Mouse (Mus musculus) heart, embryonic 11.5 days (tissue): ENCODE results near the gene Creb3l4. TPM values are rescaled to one million over a fixed set of nuclear protein-coding genes. Genes with fewer than 3 reads are reported as not detected.
"Not testable (repeated sequence)": the region's sequence is repeated elsewhere in the genome, so short reads cannot be mapped to it uniquely, and the experiment has no call there.

ENCODE experiments used
- ATAC-seq: fragments of 200-750 bp; cut with Nextera tagmentation; replicated peaks from 2 replicates; pipeline ENCODE4 v1.8.0; 2017; ENCODE audit warnings: moderate library complexity; ENCODE audit not compliant: insufficient number of reproducible peaks, low FRiP score, low TSS enrichment
- H3K27ac ChIP-seq: fragments of 300-500 bp; sonication (generic); 2 replicates; pipeline ENCODE4 v1.5.1; 2014; ENCODE audit warnings: mild to moderate bottlenecking, low read depth, low read length
- H3K27me3 ChIP-seq: fragments of 300-500 bp; sonication (generic); 2 replicates; pipeline ENCODE4 v1.6.1; 2014; ENCODE audit warnings: mild to moderate bottlenecking, low read length, mixed read lengths; ENCODE audit not compliant: control insufficient read depth, insufficient read depth
- H3K36me3 ChIP-seq: fragments of 300-500 bp; sonication (generic); 2 replicates; pipeline ENCODE4 v1.6.1; 2014; ENCODE audit warnings: mild to moderate bottlenecking, low read length, moderate library complexity, mixed read lengths; ENCODE audit not compliant: control insufficient read depth, insufficient read depth
- H3K4me1 ChIP-seq: fragments of 300-500 bp; sonication (generic); 2 replicates; pipeline ENCODE4 v1.6.1; 2014; ENCODE audit warnings: low read length; ENCODE audit not compliant: control insufficient read depth, insufficient read depth
- H3K4me2 ChIP-seq: fragments of 300-500 bp; sonication (generic); 2 replicates; pipeline ENCODE4 v1.6.1; 2014; ENCODE audit warnings: mild to moderate bottlenecking, moderate library complexity
- H3K4me3 ChIP-seq: fragments of 300-500 bp; sonication (generic); 2 replicates; pipeline ENCODE4 v1.5.1; 2014; ENCODE audit warnings: low read depth, low read length
- H3K9ac ChIP-seq: fragments of 300-500 bp; sonication (generic); 2 replicates; pipeline ENCODE4 v1.6.1; 2014; ENCODE audit warnings: mild to moderate bottlenecking, low read depth, low read length, moderate library complexity
- H3K9me3 ChIP-seq: fragments of 300-500 bp; sonication (generic); replicated peaks from 2 replicates; pipeline ENCODE4 v1.6.1; 2016; ENCODE audit warnings: low read length; ENCODE audit not compliant: control insufficient read depth
- WGBS: fragments of 180-500 bp; shearing (Covaris S2); extraction: QIAGEN DNeasy Blood & Tissue Kit; methylation state at CpG from one replicate; pipeline ENCODE4 v1.1.7; 2014; ENCODE audit not compliant: insufficient replicate concordance; 5-methylcytosine and 5-hydroxymethylcytosine counted together
- polyA plus RNA-seq: library from polyadenylated mRNA; unstranded; fragments of >200 nt; fragmentation: Nextera tagmentation; extraction: Ambion mirVana; gene quantifications from 2 replicates; pipeline ENCODE4 v1.2.1, GENCODE M21; 2014

The Creb3l4 gene
- 2.3 and 2.6 TPM in 2 replicates for polyA plus RNA-seq

- Histone ChIP-seq H3K27ac (no peak within 1 kb of the TSS), H3K4me1 (peaks cover 9% of the 10 kb centered on the region; the same call in 1 of the 2 replicates), H3K27me3 (no peaks in the 10 kb centered on the region), H3K9me3 (no peaks in the 10 kb centered on the region), H3K36me3 (no peaks in the 10 kb centered on the region), H3K4me3 (peak within 1 kb of the TSS; percentile 45), H3K9ac (peak within 1 kb of the TSS; percentile 59), H3K4me2 (peak within 1 kb of the TSS; percentile 87)
- 0 out of 2 replicates have a peak, but pooled peaks have one; percentile 39 for ATAC-seq
- 3% methylated on average over 19 of the region's 19 CpGs for WGBS
These were observed at the start of gene Creb3l4 for GRCm38 (mm10) chr3:90242984-90243775. Creb3l4 (minus strand) TSS chr3:90243512.

- Histone ChIP-seq H3K36me3 (no peaks in the 10 kb centered on the region), H3K4me3 (peak within 1 kb of the TSS; percentile 83), H3K27ac (peak within 1 kb of the TSS; percentile 97), H3K4me1 (peaks cover 11% of the 10 kb centered on the region), H3K4me2 (peak within 1 kb of the TSS; percentile 76), H3K27me3 (no peaks in the 10 kb centered on the region), H3K9me3 (no peaks in the 10 kb centered on the region), H3K9ac (peak within 1 kb of the TSS; percentile 90)
- under 1% methylated on average over 47 of the region's 47 CpGs for WGBS
- ATAC-seq = peak; percentile 98
These were observed 49.3 kb upstream of the Creb3l4 start, which contains the start of gene Gatad2b for GRCm38 (mm10) chr3:90292345-90293275. Gatad2b (plus strand) TSS chr3:90293178.

- peaks cover 11% of the 10 kb centered on the region for H3K4me1 ChIP-seq
- ATAC-seq = no peak
- H3K4me3 ChIP-seq = peak overlapping the region; percentile 83
- H3K27ac ChIP-seq = peak overlapping the region; percentile 83
- no peaks in the 10 kb centered on the region for H3K27me3 ChIP-seq
- no peaks in the 10 kb centered on the region for H3K36me3 ChIP-seq
- H3K9me3 ChIP-seq = no peaks in the 10 kb centered on the region
- H3K4me2 ChIP-seq = peak overlapping the region; percentile 67
- WGBS = 41% methylated on average over 2 of the region's 2 CpGs
- H3K9ac ChIP-seq = peak overlapping the region; percentile 72
These were observed 48.7 kb upstream of the Creb3l4 start for GRCm38 (mm10) chr3:90291982-90292344.

- no peak for ATAC-seq
- H3K9ac ChIP-seq = no peak overlapping the region
- H3K4me2 ChIP-seq = no peak overlapping the region
- no peak overlapping the region for H3K4me3 ChIP-seq
- WGBS = 76% methylated on average over 1 of the region's 1 CpGs
- H3K27me3 ChIP-seq = no peaks in the 10 kb centered on the region
- H3K4me1 ChIP-seq = peaks cover 11% of the 10 kb centered on the region
- H3K36me3 ChIP-seq = no peaks in the 10 kb centered on the region
- no peak overlapping the region for H3K27ac ChIP-seq
- no peaks in the 10 kb centered on the region for H3K9me3 ChIP-seq
These were observed 47.3 kb upstream of the Creb3l4 start for GRCm38 (mm10) chr3:90290602-90291001.

- H3K27ac ChIP-seq, H3K4me2 ChIP-seq, H3K36me3 ChIP-seq, H3K4me3 ChIP-seq, H3K9ac ChIP-seq, ATAC-seq, H3K9me3 ChIP-seq, H3K4me1 ChIP-seq, H3K27me3 ChIP-seq: not testable (repeated sequence)
- 53% methylated on average over 2 of the region's 3 CpGs for WGBS
These were observed 46.1 kb upstream of the Creb3l4 start for GRCm38 (mm10) chr3:90289403-90289802.

GRCm38 (mm10) chr3:90284150-90284549, 40.8 kb upstream of the Creb3l4 start:
- Histone ChIP-seq H3K27ac (no peak overlapping the region), H3K36me3 (peaks cover 11% of the 10 kb centered on the region), H3K9me3 (no peaks in the 10 kb centered on the region), H3K9ac (no peak overlapping the region), H3K27me3 (no peaks in the 10 kb centered on the region), H3K4me3 (no peak overlapping the region), H3K4me1 (no peaks in the 10 kb centered on the region), H3K4me2 (no peak overlapping the region)
- ATAC-seq = no peak
- WGBS = 92% methylated on average over 2 of the region's 2 CpGs

- Histone ChIP-seq H3K27ac (no peak overlapping the region), H3K4me3 (no peak overlapping the region), H3K9me3 (no peaks in the 10 kb centered on the region), H3K9ac (no peak overlapping the region), H3K4me1 (no peaks in the 10 kb centered on the region), H3K27me3 (no peaks in the 10 kb centered on the region), H3K36me3 (peaks cover 16% of the 10 kb centered on the region), H3K4me2 (no peak overlapping the region)
- 87% methylated on average over 9 of the region's 9 CpGs for WGBS
- no peak for ATAC-seq
These were observed 37.4 kb upstream of the Creb3l4 start for GRCm38 (mm10) chr3:90280708-90281107.

GRCm38 (mm10) chr3:90279743-90280142, 36.4 kb upstream of the Creb3l4 start:
- WGBS = 89% methylated on average over 7 of the region's 7 CpGs
- no peak for ATAC-seq
- Histone ChIP-seq H3K27me3 (no peaks in the 10 kb centered on the region), H3K9ac (no peak overlapping the region), H3K27ac (no peak overlapping the region), H3K4me1 (no peaks in the 10 kb centered on the region), H3K36me3 (peaks cover 16% of the 10 kb centered on the region), H3K9me3 (no peaks in the 10 kb centered on the region), H3K4me2 (no peak overlapping the region), H3K4me3 (no peak overlapping the region)
